Mouse (Mus musculus): ENCODE data around the gene Dnaic2.

The Dnaic2 gene

DNA sequence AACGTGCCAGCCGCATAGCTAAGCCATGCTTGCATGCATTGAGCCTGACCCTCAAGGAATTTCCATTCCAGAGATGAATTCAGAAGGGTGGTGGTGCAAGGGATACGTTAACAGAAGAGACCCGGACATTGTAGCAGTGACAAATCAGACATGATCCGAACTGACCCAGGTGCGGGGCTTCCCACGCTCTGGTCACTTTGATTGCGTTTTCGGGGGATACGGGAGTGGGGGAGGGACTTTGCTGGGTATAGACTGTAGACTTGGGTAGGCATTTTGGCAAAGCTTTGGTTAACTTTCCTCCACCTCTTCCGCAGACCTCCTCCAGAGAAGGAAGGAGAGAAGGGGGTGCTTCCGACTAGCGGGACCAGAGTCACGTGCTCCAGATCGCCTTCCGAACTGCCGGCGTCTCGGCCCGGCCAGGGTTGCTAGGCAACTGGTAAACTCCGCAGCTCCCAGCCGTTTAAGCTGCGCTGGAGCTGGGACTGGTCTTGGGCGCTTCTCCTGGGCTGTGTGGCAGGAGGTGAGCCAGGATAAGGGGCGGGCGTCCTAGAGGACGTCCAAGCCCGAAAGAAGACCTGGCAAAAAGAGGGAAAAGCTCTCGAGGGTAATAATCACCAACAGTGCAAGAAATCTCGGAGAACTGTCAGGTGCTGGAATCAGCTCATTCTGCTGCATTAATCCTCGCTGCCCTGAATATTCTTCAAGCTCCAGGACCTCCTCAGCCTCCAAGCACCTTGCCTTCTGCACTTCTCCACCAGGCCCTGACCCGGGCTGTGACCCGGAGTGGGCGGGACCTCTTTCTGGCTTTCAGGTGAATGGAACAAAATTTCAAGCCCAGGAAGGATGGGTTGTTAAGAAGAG is at the start of gene Dnaic2:
Dnaic2 (plus strand) TSS at position 444 of the 861 bp plus-strand sequence.
- peak; percentile 23 to 34 for DNase-seq

GRCm38 (mm10) chr11:114679582-114679981 is 47.6 kb upstream of the Dnaic2 start:
- no peak for DNase-seq

DNA sequence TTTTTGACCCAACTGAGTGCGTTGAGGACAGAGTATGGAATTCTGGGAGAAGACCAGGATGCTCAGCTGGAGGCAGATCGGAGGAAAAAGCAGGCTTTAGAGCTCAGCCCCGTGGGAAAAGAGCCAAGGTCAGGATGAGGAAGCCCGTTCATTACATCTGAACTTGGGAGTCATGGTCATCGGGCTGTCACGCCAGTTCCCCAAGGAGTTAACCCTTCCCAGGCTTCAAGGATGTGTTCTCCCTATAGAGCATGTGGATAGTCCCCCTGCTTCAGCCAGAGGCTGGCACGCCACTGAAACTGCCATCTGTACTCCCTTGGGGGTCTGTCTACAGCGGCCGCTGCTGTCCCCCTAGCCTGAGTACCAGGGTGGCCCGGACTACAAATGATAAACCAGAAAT is 46.9 kb upstream of the Dnaic2 start:
- no peak for DNase-seq

GRCm38 (mm10) chr11:114681054-114681453 is 46.2 kb upstream of the Dnaic2 start:
- DNase-seq, result no peak

DNA sequence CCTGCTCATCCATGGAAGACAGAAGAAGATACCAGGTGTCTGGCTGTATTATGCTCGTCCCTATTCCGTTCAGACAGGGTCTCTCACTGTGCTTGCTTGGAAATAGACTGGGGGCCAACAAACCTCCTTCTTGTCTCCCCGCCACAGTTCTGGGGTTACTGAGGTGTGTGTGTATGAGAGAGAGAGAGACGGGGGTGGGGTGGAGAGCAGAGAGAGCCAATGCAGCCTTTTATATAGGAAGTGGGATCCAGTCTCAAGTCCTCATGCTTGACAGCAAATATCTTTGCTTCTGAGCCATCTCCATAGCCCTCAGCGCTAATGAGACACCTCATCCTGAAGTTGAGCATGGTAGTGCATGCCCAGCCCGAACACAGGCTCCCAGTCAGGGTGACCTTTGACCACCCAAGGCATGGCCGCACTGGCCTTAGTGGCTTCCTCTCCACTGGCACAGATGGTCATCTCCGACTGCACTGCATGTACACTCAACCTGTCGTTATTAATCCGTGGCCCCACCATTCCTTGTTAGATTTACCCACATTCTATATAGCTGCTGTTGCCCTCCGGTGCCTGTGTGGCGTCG is 44.8 kb upstream of the Dnaic2 start:
- no peak for DNase-seq

GRCm38 (mm10) chr11:114683029-114683721 is 44.0 kb upstream of the Dnaic2 start:
- DNase-seq, result no peak

DNA sequence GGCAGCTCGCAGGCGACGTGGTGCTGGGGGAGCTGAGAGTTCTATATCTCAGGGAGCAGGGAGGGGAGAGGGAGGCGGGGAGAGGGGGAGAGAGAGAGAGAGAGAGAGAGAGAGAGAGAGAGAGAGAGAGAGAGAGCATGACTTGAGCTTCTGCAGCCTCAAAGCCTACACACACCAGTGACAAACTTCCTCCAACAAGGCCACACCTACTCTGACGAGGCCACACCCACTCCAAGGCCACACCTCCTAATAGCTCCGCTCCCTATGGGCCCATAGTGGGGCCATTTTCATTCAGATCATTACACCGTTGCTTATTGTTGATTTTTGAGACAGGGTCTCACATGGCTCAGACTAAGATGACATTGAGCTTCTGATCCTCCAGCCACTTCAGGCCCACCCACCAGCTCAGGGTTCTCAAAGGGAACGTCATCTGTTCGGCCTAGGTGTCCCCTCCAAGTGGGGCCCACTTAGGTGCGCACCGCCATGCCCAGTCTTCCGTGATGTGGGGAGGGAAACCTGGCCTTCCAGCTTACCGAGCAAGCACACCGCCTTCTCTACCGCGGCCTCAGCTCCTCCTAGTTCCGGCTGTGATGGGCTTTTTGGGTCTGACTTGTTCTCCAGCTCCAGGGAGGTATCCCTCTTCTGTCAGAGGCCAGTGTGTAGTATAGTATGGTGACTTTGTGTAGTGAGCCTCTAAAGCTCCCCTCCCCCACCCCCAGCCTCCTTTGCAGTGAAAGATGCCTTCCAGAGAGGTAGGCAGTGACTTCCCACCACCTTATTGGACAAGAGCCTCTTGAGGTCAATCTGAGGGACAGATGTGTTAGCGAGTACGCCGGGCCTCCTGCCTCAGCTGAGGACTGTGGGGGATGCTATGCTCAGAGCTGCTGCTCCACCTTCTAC is 43.2 kb upstream of the Dnaic2 start:
- peak; percentile 50 to 61 for DNase-seq

- no peak for DNase-seq
Observed at GRCm38 (mm10) chr11:114684627-114685373, 42.4 kb upstream of the Dnaic2 start.

DNA sequence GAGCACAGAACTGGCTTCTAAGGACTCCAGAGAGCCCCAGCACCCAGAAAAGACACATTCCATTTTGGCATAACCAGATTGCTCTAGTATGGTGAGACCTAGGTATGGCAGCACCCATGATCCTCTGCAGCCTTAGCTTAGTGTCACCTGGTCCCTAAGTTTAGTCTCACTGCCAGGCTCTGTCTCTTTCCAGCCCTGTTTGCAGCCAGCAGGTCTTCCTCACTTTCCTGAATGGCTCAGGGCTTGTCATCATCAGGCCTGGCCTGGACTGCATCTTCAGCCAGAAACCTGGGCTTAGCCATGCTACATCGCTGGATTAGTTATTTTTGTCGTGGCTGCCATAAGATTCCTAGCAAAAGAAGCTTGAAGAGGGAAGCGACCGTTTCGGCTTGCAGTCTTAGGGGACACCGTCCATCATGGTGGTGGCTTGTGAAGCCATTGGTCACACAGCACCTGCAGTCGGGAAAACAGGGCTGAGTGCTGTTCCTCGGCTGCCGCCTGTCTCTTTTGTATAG is 41.6 kb upstream of the Dnaic2 start:
- DNase-seq, result no peak

- DNase-seq, result no peak
Observed at GRCm38 (mm10) chr11:114686221-114686959, 40.8 kb upstream of the Dnaic2 start.

GRCm38 (mm10) chr11:114687574-114688188 is 39.5 kb upstream of the Dnaic2 start:
- DNase-seq, result no peak

DNA sequence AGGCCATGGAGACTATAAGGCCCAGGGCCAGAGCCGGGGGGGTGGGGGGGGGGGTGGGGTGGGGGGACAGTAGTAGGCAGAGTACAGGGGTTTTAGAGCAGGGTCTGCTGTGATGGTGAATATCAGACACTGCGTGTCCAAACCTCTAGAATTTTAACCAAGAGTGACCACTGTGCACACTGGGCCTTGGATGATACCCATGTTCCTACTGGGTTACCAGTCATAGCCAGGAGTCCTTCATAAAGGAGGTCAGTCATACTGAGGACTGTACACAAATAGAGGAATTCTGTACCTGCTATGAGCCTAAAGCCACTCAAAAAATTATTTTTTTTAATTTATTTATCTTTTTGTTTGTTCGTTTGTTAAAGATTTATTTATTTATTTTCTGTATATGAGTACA is 38.5 kb upstream of the Dnaic2 start:
- DNase-seq, result no peak

GRCm38 (mm10) chr11:114690192-114690591 is 37.0 kb upstream of the Dnaic2 start:
- no peak for DNase-seq

DNA sequence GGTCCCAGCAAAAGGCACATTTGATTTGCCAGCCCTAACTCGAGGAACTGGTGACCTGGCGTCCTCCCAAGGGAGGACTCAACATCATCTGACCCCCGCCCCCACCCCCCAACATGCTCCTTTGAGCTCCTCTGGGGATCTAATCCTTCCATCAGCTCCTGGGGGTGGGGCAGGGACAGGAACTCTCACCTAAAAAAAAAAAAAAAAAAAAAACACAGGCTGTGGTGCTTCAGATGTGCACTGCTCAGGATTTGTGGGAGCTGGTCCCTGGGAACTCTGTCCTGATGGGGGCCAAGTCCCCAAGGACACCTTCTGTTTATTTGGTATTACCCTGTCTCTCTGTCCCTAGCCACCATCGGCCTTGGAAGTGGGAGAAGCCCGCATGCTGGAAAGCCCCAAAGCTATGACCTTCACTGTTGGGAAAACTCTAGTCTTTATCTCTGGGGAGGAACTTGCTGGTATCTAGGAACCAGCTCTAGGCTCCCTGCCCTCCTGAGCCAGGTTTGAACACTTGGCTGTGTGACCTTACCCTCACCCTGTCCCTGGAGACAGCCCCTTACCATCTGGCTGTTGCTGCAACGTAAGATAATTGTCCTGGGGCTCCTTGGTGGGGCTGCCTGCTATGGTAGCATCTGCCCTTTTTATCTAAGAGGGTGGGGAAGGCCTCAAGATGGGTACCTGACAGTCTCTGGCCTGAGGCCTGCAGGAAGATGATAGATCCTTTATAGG is 35.6 kb upstream of the Dnaic2 start:
- DNase-seq, result no peak

DNA sequence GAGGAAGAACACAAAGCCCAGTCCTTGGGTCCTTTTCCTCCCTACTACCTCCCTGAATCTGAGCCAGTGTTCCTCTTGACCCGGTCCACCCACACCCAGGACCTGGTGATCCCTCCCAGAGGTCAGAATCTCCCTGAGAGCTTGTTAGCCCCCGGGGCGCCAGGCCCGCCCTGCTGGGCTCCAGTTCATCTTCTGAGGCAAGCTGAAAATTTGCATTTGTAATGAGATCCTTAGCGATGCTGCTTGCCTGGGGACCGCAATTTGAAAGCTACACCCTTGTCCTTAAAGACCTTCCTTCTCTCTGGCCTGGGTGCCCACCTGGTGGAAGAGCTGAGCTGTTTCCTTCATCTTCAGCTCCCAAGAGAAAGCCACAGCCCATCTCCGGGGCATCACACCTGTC is 34.6 kb upstream of the Dnaic2 start:
- DNase-seq, result no peak

DNA sequence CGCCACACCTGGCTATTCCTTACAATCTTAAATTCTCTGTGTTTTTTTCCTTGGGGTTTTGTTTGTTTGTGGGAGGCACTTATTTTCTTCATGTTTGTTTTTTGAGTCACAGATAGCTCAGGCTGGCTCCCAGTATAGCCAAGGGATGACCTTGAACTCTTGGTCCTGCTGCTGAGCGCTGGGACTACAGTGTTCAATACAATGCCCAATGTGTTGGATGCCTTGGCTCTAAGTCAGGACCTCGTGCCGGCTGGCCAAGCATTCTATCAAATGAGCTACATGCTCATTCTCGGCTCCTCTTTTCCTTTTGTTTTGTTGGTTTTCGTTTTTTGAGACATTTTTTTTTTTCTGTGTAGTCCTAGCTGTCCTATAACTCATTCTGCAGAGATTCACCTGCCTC is 33.8 kb upstream of the Dnaic2 start:
- DNase-seq, result no peak

DNA sequence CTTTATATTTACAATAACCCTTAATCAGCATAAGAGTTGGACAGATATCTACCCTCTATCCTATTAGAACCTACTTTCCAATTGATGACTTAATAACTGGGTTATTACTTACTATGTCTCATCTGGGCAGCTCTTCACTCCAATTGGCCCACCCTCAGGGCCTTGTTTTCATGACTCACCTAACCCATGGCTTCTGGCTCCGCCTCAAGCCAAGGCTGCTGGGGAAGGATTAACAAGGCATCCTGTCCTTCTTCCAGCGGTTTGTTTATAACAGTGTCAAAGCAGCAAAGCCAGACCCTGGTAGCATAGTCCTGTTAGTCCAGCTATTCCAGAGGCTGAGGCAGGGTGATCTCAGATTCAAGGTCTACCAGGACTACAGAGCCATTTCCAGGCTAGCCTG is 32.8 kb upstream of the Dnaic2 start:
- no peak for DNase-seq

DNA sequence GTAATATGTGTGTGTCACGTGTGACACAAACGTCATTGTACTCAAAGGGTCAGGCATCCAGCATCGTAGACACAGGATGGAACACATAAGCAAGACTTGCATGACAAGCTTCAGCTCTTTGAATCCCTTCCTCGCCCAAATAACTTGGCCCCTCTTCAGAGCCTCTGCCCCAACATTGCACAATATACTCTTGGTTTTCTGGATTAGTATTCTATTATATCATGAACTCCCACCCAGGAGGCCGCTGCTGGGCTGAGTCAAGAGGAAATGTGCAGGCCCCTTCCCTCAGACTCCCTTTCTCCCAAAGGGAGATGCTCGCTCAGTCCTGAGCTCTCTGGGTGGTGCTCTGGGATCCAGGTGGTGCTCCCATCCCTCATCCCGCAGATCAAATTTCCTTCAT is 28.7 kb upstream of the Dnaic2 start:
- DNase-seq, result no peak

DNA sequence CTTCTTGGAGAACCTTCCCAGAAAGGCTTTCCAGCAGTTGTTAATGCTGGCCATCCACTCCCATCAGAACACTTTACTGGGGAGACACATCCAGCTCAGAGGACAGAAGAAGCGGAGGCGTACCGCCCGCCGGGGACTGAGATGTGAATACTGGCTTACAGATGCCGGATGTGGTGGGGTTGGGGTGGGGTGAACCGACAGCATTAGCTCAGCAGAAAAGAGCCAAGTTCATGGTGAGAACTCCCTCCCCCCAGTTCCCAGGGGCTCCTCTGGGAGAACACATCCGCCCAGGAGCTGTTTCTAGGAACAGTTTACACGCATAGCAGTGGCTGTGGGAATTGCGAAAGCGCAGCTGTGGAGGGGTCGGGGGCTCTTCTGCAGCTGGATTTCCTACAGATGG is 27.7 kb upstream of the Dnaic2 start:
- DNase-seq, result no peak
